In genomic region chr9:108449860-108450259, GRCm38 (mm10) we compare ENCODE assay signal across 8 mouse cellular contexts. TPM values are rescaled to one million over a fixed set of nuclear protein-coding genes. Genes with fewer than 3 reads are reported as not detected.
A peak's percentile ranks its signal among the peaks of the same experiment; 100 is the strongest.
DNase-seq lines count a peak whose midpoint lies in the region; ATAC-seq lines count a peak whose summit lies in the region.

No protein-coding gene starts in this region.

- peak overlapping the region; percentile 85 for H3K4me2 ChIP-seq in heart, embryonic 14.5 days (ENCODE audit: low read length)
- peak overlapping the region; percentile 17; the same call in 1 of the 2 replicates for H3K4me2 ChIP-seq in limb, embryonic 11.5 days (ENCODE audit: low read depth, severe bottlenecking)
- H3K4me2 ChIP-seq in neural tube, embryonic 14.5 days (ENCODE audit: low read depth, low read length), result peak overlapping the region; percentile 74; the same call in 1 of the 2 replicates

- H3K9ac ChIP-seq in heart, embryonic 14.5 days (ENCODE audit: low read length), result peak overlapping the region; percentile 71
- no peak overlapping the region for H3K9ac ChIP-seq in limb, embryonic 11.5 days (ENCODE audit: low read length)
- H3K9ac ChIP-seq in neural tube, embryonic 14.5 days (replicated peaks; ENCODE audit: low read depth, low read length), result no peak overlapping the region

- H3K4me1 ChIP-seq in heart, embryonic 14.5 days (ENCODE audit: control insufficient read depth in 2 of 2, insufficient read depth in 2 of 2, low read length in 2 of 2), result peaks cover 26 to 43% of the 10 kb centered on the region in 2 experiments
- H3K4me1 ChIP-seq in limb, embryonic 11.5 days (ENCODE audit: control insufficient read depth, insufficient read depth, low read length), result peaks cover 19% of the 10 kb centered on the region
- peaks cover 35% of the 10 kb centered on the region for H3K4me1 ChIP-seq in neural tube, embryonic 14.5 days (ENCODE audit: control insufficient read depth, insufficient read depth, low read length)

- H3K9me3 ChIP-seq in heart, embryonic 14.5 days (ENCODE audit: control insufficient read depth, low read length), result no peaks in the 10 kb centered on the region
- no peaks in the 10 kb centered on the region for H3K9me3 ChIP-seq in limb, embryonic 11.5 days (ENCODE audit: control insufficient read depth, low read length)
- H3K9me3 ChIP-seq in neural tube, embryonic 14.5 days (ENCODE audit: control insufficient read depth, low read length), result no peaks in the 10 kb centered on the region

- H3K27me3 ChIP-seq in heart, embryonic 14.5 days (ENCODE audit: control insufficient read depth, insufficient read depth, low read length), result no peaks in the 10 kb centered on the region
- H3K27me3 ChIP-seq in limb, embryonic 11.5 days (ENCODE audit: control insufficient read depth, insufficient read depth, low read length), result no peaks in the 10 kb centered on the region
- H3K27me3 ChIP-seq in neural tube, embryonic 14.5 days (ENCODE audit: control insufficient read depth, insufficient read depth, low read length), result no peaks in the 10 kb centered on the region

- peak overlapping the region; percentile 8 to 12; a peak in 3 of 4 replicates for H3K4me3 ChIP-seq in heart, embryonic 14.5 days (ENCODE audit: control insufficient read depth in 1 of 2, insufficient read depth in 1 of 2, low read depth in 1 of 2, low read length in 2 of 2)
- H3K4me3 ChIP-seq in limb, embryonic 11.5 days (ENCODE audit: low read depth, low read length), result no peak overlapping the region
- no peak overlapping the region for H3K4me3 ChIP-seq in neural tube, embryonic 14.5 days (ENCODE audit: low read depth, low read length)

- peak; percentile 93 for DNase-seq in heart, adult 11 months
- DNase-seq in heart, adult 8-10 months (ENCODE audit: low spot score), result no peak
- DNase-seq in adrenal gland, postnatal 36 days, result peak; percentile 44 to 52
- peak; percentile 66 for DNase-seq in limb, embryonic 11.5 days (ENCODE audit: low spot score)
- no peak for DNase-seq in gastrocnemius, postnatal 25 days

- WGBS in heart, embryonic 14.5 days, result 27% methylated on average over 4 of the region's 4 CpGs
- 57% methylated on average over 4 of the region's 4 CpGs for WGBS in limb, embryonic 11.5 days
- WGBS in neural tube, embryonic 14.5 days, result 32% methylated on average over 4 of the region's 4 CpGs

- peak overlapping the region; percentile 83 to 94 for H3K27ac ChIP-seq in heart, embryonic 14.5 days (replicated peaks in 1 of 2; ENCODE audit: control insufficient read depth in 1 of 2, insufficient read depth in 1 of 2, low read depth in 2 of 2, low read length in 2 of 2)
- H3K27ac ChIP-seq in limb, embryonic 11.5 days (replicated peaks; ENCODE audit: low read depth, low read length), result no peak overlapping the region; the same call in 1 of the 2 replicates
- peak overlapping the region; percentile 82 for H3K27ac ChIP-seq in neural tube, embryonic 14.5 days (ENCODE audit: low read depth, low read length)

- H3K36me3 ChIP-seq in heart, embryonic 14.5 days (ENCODE audit: control insufficient read depth, insufficient read depth, low read length), result peaks cover 26% of the 10 kb centered on the region
- H3K36me3 ChIP-seq in limb, embryonic 11.5 days (ENCODE audit: control insufficient read depth, insufficient read depth, low read length), result no peaks in the 10 kb centered on the region
- H3K36me3 ChIP-seq in neural tube, embryonic 14.5 days (ENCODE audit: control insufficient read depth, insufficient read depth, low read length), result peaks cover 8% of the 10 kb centered on the region

- peak; percentile 34 for ATAC-seq in heart, embryonic 14.5 days (ENCODE audit: insufficient number of reproducible peaks, insufficient read depth, low FRiP score, low read depth)
- no peak for ATAC-seq in limb, embryonic 11.5 days (ENCODE audit: insufficient number of reproducible peaks, low FRiP score, low TSS enrichment, low read depth)
- peak; percentile 19 for ATAC-seq in neural tube, embryonic 14.5 days (ENCODE audit: low read depth)
- ATAC-seq in megakaryocyte-erythroid progenitor cell, adult 5-6 weeks (replicated peaks; ENCODE audit: low FRiP score, low TSS enrichment, poor library complexity, severe bottlenecking), result no peak

RNA-seq across cellular contexts. Expression of gene Ccdc71, which starts 10.5 kb away (rescaled TPM):
- 10 to 100 TPM; 21.3 to 28.3 (median 26.7) TPM for total RNA-seq in heart, adult 8-10 months (2022)
- total RNA-seq in adrenal gland, postnatal 36 days (2021), result 10 to 100 TPM; 37.1 to 48.1 TPM
- 31.0 and 31.9 TPM in 2 replicates for polyA plus RNA-seq in heart, embryonic 14.5 days (2014; fragmentation: Nextera tagmentation; extraction: Ambion mirVana)
- polyA plus RNA-seq in limb, embryonic 11.5 days (2014; fragmentation: Nextera tagmentation; extraction: Ambion mirVana), result 46.0 and 55.5 TPM in 2 replicates
- 50.4 and 55.1 TPM in 2 replicates for polyA plus RNA-seq in neural tube, embryonic 14.5 days (2014; fragmentation: Nextera tagmentation; extraction: Ambion mirVana)
- total RNA-seq in megakaryocyte-erythroid progenitor cell, adult 5-6 weeks (2014; fragmentation: Nextera tagmentation), result 19.6 and 42.3 TPM in 2 replicates
- total RNA-seq in megakaryocyte-erythroid progenitor cell, adult 5-6 weeks (2017), result 13.2 and 13.6 TPM in 2 replicates
- 10 to 100 TPM; 16.3 to 17.2 TPM for total RNA-seq in gastrocnemius, postnatal 25 days (2021)

RNA-seq across cellular contexts. Expression of gene Klhdc8b, which starts 11.5 kb away (rescaled TPM):
- total RNA-seq in heart, adult 8-10 months (2022), result 1 to 10 TPM; 3.9 to 6.7 (median 5.8) TPM
- 10 to 100 TPM; 20.1 to 21.5 TPM for total RNA-seq in adrenal gland, postnatal 36 days (2021)
- polyA plus RNA-seq in heart, embryonic 14.5 days (2014; fragmentation: Nextera tagmentation; extraction: Ambion mirVana), result 87.0 and 94.7 TPM in 2 replicates
- 13.6 and 17.2 TPM in 2 replicates for polyA plus RNA-seq in limb, embryonic 11.5 days (2014; fragmentation: Nextera tagmentation; extraction: Ambion mirVana)
- polyA plus RNA-seq in neural tube, embryonic 14.5 days (2014; fragmentation: Nextera tagmentation; extraction: Ambion mirVana), result 49.8 and 63.3 TPM in 2 replicates
- total RNA-seq in megakaryocyte-erythroid progenitor cell, adult 5-6 weeks (2014; fragmentation: Nextera tagmentation), result 8.0 and 29.6 TPM in 2 replicates
- total RNA-seq in megakaryocyte-erythroid progenitor cell, adult 5-6 weeks (2017), result 6.2 and 21.7 TPM in 2 replicates
- 1 to 10 TPM; 3.3 to 3.8 TPM for total RNA-seq in gastrocnemius, postnatal 25 days (2021)

RNA-seq across cellular contexts. Expression of gene BC048562, which starts 13.6 kb away (rescaled TPM):
- total RNA-seq in heart, adult 8-10 months (2022), result not detected
- not detected for total RNA-seq in adrenal gland, postnatal 36 days (2021)
- not detected in 2 replicates for polyA plus RNA-seq in heart, embryonic 14.5 days (2014; fragmentation: Nextera tagmentation; extraction: Ambion mirVana)
- not detected in 2 replicates for polyA plus RNA-seq in limb, embryonic 11.5 days (2014; fragmentation: Nextera tagmentation; extraction: Ambion mirVana)
- not detected in 2 replicates for polyA plus RNA-seq in neural tube, embryonic 14.5 days (2014; fragmentation: Nextera tagmentation; extraction: Ambion mirVana)
- not detected in 2 replicates for total RNA-seq in megakaryocyte-erythroid progenitor cell, adult 5-6 weeks (2014; fragmentation: Nextera tagmentation)
- total RNA-seq in megakaryocyte-erythroid progenitor cell, adult 5-6 weeks (2017), result not detected in 2 replicates
- total RNA-seq in gastrocnemius, postnatal 25 days (2021), result not detected

RNA-seq across cellular contexts. Expression of gene Ccdc36, which starts 21.6 kb away (rescaled TPM):
- not detected for total RNA-seq in heart, adult 8-10 months (2022)
- total RNA-seq in adrenal gland, postnatal 36 days (2021), result not detected
- 0.73 and 0.88 TPM in 2 replicates for polyA plus RNA-seq in heart, embryonic 14.5 days (2014; fragmentation: Nextera tagmentation; extraction: Ambion mirVana)
- polyA plus RNA-seq in limb, embryonic 11.5 days (2014; fragmentation: Nextera tagmentation; extraction: Ambion mirVana), result 1.3 and 1.5 TPM in 2 replicates
- polyA plus RNA-seq in neural tube, embryonic 14.5 days (2014; fragmentation: Nextera tagmentation; extraction: Ambion mirVana), result 1.7 and 1.8 TPM in 2 replicates
- total RNA-seq in megakaryocyte-erythroid progenitor cell, adult 5-6 weeks (2014; fragmentation: Nextera tagmentation), result not detected in 2 replicates
- not detected in 2 replicates for total RNA-seq in megakaryocyte-erythroid progenitor cell, adult 5-6 weeks (2017)
- total RNA-seq in gastrocnemius, postnatal 25 days (2021), result not detected

RNA-seq across cellular contexts. Expression of gene Lamb2, which starts 29.7 kb away (rescaled TPM):
- total RNA-seq in heart, adult 8-10 months (2022), result 100 to 1,000 TPM; 342 to 366 (median 351) TPM
- 100 to 1,000 TPM; 117 to 133 TPM for total RNA-seq in adrenal gland, postnatal 36 days (2021)
- polyA plus RNA-seq in heart, embryonic 14.5 days (2014; fragmentation: Nextera tagmentation; extraction: Ambion mirVana), result 38.9 and 41.5 TPM in 2 replicates
- 18.0 and 18.9 TPM in 2 replicates for polyA plus RNA-seq in limb, embryonic 11.5 days (2014; fragmentation: Nextera tagmentation; extraction: Ambion mirVana)
- 8.3 and 15.3 TPM in 2 replicates for polyA plus RNA-seq in neural tube, embryonic 14.5 days (2014; fragmentation: Nextera tagmentation; extraction: Ambion mirVana)
- total RNA-seq in megakaryocyte-erythroid progenitor cell, adult 5-6 weeks (2014; fragmentation: Nextera tagmentation), result not detected in 2 replicates
- total RNA-seq in megakaryocyte-erythroid progenitor cell, adult 5-6 weeks (2017), result 0.66 TPM in 1 of 2 replicates, not detected in the other
- 100 to 1,000 TPM; 142 to 152 TPM for total RNA-seq in gastrocnemius, postnatal 25 days (2021)

Comparison
In these comparisons a context has a peak if more than half of its experiments do, and no peak if none do; other contexts are left out.
1. DNase-seq: peak in heart, adult 11 months (single experiment), adrenal gland, postnatal 36 days (2 of 2) and limb, embryonic 11.5 days (single experiment); none in heart, adult 8-10 months (single experiment) and gastrocnemius, postnatal 25 days (single experiment).
2. ATAC-seq: peak in heart, embryonic 14.5 days (single experiment) and neural tube, embryonic 14.5 days (single experiment); none in limb, embryonic 11.5 days (single experiment) and megakaryocyte-erythroid progenitor cell, adult 5-6 weeks (single experiment).
3. H3K4me2 ChIP-seq: peak in every context shown above with its lines; median percentile 85 in heart, embryonic 14.5 days; 74 in neural tube, embryonic 14.5 days; 17 in limb, embryonic 11.5 days.
4. H3K4me3 ChIP-seq: peak in heart, embryonic 14.5 days (2 of 2); none in limb, embryonic 11.5 days (single experiment) and neural tube, embryonic 14.5 days (single experiment).